Mouse (Mus musculus): Measurements from ENCODE around the gene Rangap1. TPM values are rescaled to one million over a fixed set of nuclear protein-coding genes. Genes with fewer than 3 reads are reported as not detected.

The Rangap1 gene
- polyA plus RNA-seq, 1 experiment from 2014 or later: 33.7 TPM

Other genes starting within 250 kb of the Rangap1 start
- 31.6 to 55.1 TPM (median 36.1 TPM) in 3 replicates for gene Ep300, start 160.2 kb downstream of the Rangap1 start, polyA plus RNA-seq (2018)
- gene L3mbtl2, start 81.6 kb downstream of the Rangap1 start, polyA plus RNA-seq (2018): 10.6 to 21.0 TPM (median 11.6 TPM) in 3 replicates
- gene Chadl, start 48.2 kb downstream of the Rangap1 start, polyA plus RNA-seq (2018): 0.10 to 0.51 TPM in 2 of 3 replicates, not detected in the other
- gene Zc3h7b, start 473 bp downstream of the Rangap1 start, polyA plus RNA-seq (2018): 10.9 to 21.7 TPM (median 18.2 TPM) in 3 replicates
- gene Tef, start 56.9 kb upstream of the Rangap1 start, polyA plus RNA-seq (2018): 18.9 to 44.0 TPM (median 23.6 TPM) in 3 replicates
- gene Tob2, start 113.3 kb upstream of the Rangap1 start, polyA plus RNA-seq (2018): 14.3 to 21.9 TPM (median 18.5 TPM) in 3 replicates
- 24.7 to 37.1 TPM (median 25.5 TPM) in 3 replicates for gene Phf5a, start 126.4 kb upstream of the Rangap1 start, polyA plus RNA-seq (2018)
- gene Aco2, start 126.8 kb upstream of the Rangap1 start, polyA plus RNA-seq (2018): 94.9 to 124 TPM (median 116 TPM) in 3 replicates
- 4.7 to 14.4 TPM (median 4.7 TPM) in 3 replicates for gene Polr3h, start 180.7 kb upstream of the Rangap1 start, polyA plus RNA-seq (2018)
- gene Csdc2, start 191.2 kb upstream of the Rangap1 start, polyA plus RNA-seq (2018): 0.10 TPM in 1 of 3 replicates, not detected in the others
- 10.2 to 15.5 TPM (median 14.8 TPM) in 3 replicates for gene Pmm1, start 215.4 kb upstream of the Rangap1 start, polyA plus RNA-seq (2018)
- gene 1700029P11Rik, start 235.0 kb upstream of the Rangap1 start, polyA plus RNA-seq (2018): not detected in 3 replicates
- gene Xrcc6, start 242.3 kb upstream of the Rangap1 start, polyA plus RNA-seq (2018): 8.4 to 21.0 TPM (median 15.0 TPM) in 3 replicates

All from macrophage (primary cell).